Mouse (Mus musculus): ENCODE results near the gene Gls.

- no peak for TF ChIP-seq CTCF (IDR thresholded peaks at IDR 0.05; ENCODE audit: insufficient read depth, low read length)
- TF ChIP-seq POLR2A (IDR thresholded peaks at IDR 0.05; ENCODE audit: borderline replicate concordance, extremely low read depth, low read depth, low read length): no peak
These were observed 80.1 kb downstream of the Gls start for GRCm38 (mm10) chr1:52152936-52153335.
